Mouse (Mus musculus) testis, adult 2 months (tissue): ENCODE measurements around the gene Acsl5. TPM values are rescaled to one million over a fixed set of nuclear protein-coding genes. Genes with fewer than 3 reads are reported as not detected.

Experiments used
- H3K27ac ChIP-seq: fragments of 200-500 bp; 2 replicates; pipeline ENCODE4 v1.5.1; 2012; ENCODE audit warnings: low read depth, low read length; ENCODE audit not compliant: control insufficient read depth, insufficient read depth
- H3K27me3 ChIP-seq: fragments of 200-500 bp; 2 replicates; pipeline ENCODE4 v1.6.1; 2012; ENCODE audit warnings: mild to moderate bottlenecking, low read length, moderate library complexity; ENCODE audit not compliant: control insufficient read depth, insufficient read depth
- H3K36me3 ChIP-seq: fragments of 200-500 bp; 2 replicates; pipeline ENCODE4 v1.6.1; 2012; ENCODE audit warnings: mild to moderate bottlenecking, low read length; ENCODE audit not compliant: control insufficient read depth, insufficient read depth
- H3K4me1 ChIP-seq: fragments of 200-500 bp; 2 replicates; pipeline ENCODE4 v1.6.1; 2012; ENCODE audit warnings: low read length; ENCODE audit not compliant: control insufficient read depth, insufficient read depth
- H3K4me3 ChIP-seq: fragments of 200-500 bp; 2 replicates; pipeline ENCODE4 v1.5.1; 2012; ENCODE audit warnings: low read depth, mild to moderate bottlenecking, low read length, moderate library complexity, mixed read lengths; ENCODE audit not compliant: control insufficient read depth
- CTCF ChIP-seq: fragments of 200-500 bp; IDR thresholded peaks from 2 replicates; pipeline ENCODE4 v1.5.1; 2012; ENCODE audit warnings: low read depth, mild to moderate bottlenecking, inconsistent platforms, low read length, moderate library complexity; ENCODE audit not compliant: control insufficient read depth, insufficient read depth, insufficient replicate concordance
- POLR2A ChIP-seq: fragments of 200-500 bp; IDR thresholded peaks from 2 replicates; pipeline ENCODE4 v1.6.1; 2012; ENCODE audit warnings: low read depth, mild to moderate bottlenecking, inconsistent platforms, low read length, moderate library complexity; ENCODE audit not compliant: control insufficient read depth
- polyA plus RNA-seq: library from polyadenylated mRNA; depleted of rRNA; stranded (reverse); fragments of >200 nt; gene quantifications from 2 replicates; pipeline ENCODE4 v1.2.3, GENCODE M21; 2012

The Acsl5 gene
- polyA plus RNA-seq, 1 experiment: 6.9 TPM

GRCm38 (mm10) chr19:55331776-55332175 is 80.0 kb downstream of the Acsl5 start:
- TF ChIP-seq CTCF: no peak
- TF ChIP-seq POLR2A: no peak
- H3K36me3 ChIP-seq: no peaks in the 10 kb centered on the region
- H3K4me3 ChIP-seq: no peak overlapping the region
- no peaks in the 10 kb centered on the region for H3K27me3 ChIP-seq
- no peaks in the 10 kb centered on the region for H3K4me1 ChIP-seq
- no peak overlapping the region for H3K27ac ChIP-seq

GRCm38 (mm10) chr19:55332641-55333268 is 81.0 kb downstream of the Acsl5 start:
- TF ChIP-seq POLR2A (no peak), CTCF (peak; percentile 65; the same call in 1 of the 2 replicates)
- no peaks in the 10 kb centered on the region for H3K4me1 ChIP-seq
- H3K36me3 ChIP-seq: no peaks in the 10 kb centered on the region
- H3K27ac ChIP-seq: no peak overlapping the region
- H3K27me3 ChIP-seq: no peaks in the 10 kb centered on the region
- H3K4me3 ChIP-seq: no peak overlapping the region

- Histone ChIP-seq H3K4me3 (no peak overlapping the region), H3K27ac (no peak overlapping the region), H3K27me3 (no peaks in the 10 kb centered on the region), H3K4me1 (no peaks in the 10 kb centered on the region), H3K36me3 (no peaks in the 10 kb centered on the region)
- TF ChIP-seq CTCF: no peak
- TF ChIP-seq POLR2A: no peak
Observed at GRCm38 (mm10) chr19:55335881-55336280, 84.1 kb downstream of the Acsl5 start.

- no peak overlapping the region for H3K27ac ChIP-seq
- TF ChIP-seq CTCF: no peak
- no peak for TF ChIP-seq POLR2A
- H3K36me3 ChIP-seq: no peaks in the 10 kb centered on the region
- H3K4me3 ChIP-seq: no peak overlapping the region
- no peaks in the 10 kb centered on the region for H3K27me3 ChIP-seq
- H3K4me1 ChIP-seq: no peaks in the 10 kb centered on the region
Observed at GRCm38 (mm10) chr19:55336441-55336840, 84.7 kb downstream of the Acsl5 start.

GRCm38 (mm10) chr19:55337066-55337465 is 85.3 kb downstream of the Acsl5 start:
- no peak overlapping the region for H3K4me3 ChIP-seq
- no peak overlapping the region for H3K27ac ChIP-seq
- H3K4me1 ChIP-seq: no peaks in the 10 kb centered on the region
- no peaks in the 10 kb centered on the region for H3K27me3 ChIP-seq
- TF ChIP-seq CTCF: no peak
- TF ChIP-seq POLR2A: no peak
- H3K36me3 ChIP-seq: no peaks in the 10 kb centered on the region

- Histone ChIP-seq H3K4me1 (no peaks in the 10 kb centered on the region), H3K36me3 (no peaks in the 10 kb centered on the region), H3K4me3 (no peak overlapping the region), H3K27me3 (no peaks in the 10 kb centered on the region), H3K27ac (no peak overlapping the region)
- TF ChIP-seq POLR2A (no peak), CTCF (no peak)
Observed at GRCm38 (mm10) chr19:55337664-55338063, 85.9 kb downstream of the Acsl5 start.

GRCm38 (mm10) chr19:55340521-55340920 is 88.8 kb downstream of the Acsl5 start:
- Histone ChIP-seq H3K27ac (no peak overlapping the region), H3K27me3 (no peaks in the 10 kb centered on the region), H3K4me1 (no peaks in the 10 kb centered on the region), H3K4me3 (no peak overlapping the region), H3K36me3 (no peaks in the 10 kb centered on the region)
- TF ChIP-seq POLR2A (no peak), CTCF (no peak)
